Mouse (Mus musculus) MEL (cell line): ENCODE data around the gene Lrrk1.

ENCODE experiments used
- CHD2 ChIP-seq: IDR thresholded peaks from 2 replicates; pipeline ENCODE4 v1.6.1; 2011; ENCODE audit warnings: low read length, improper control_type of control experiment
- CTCF ChIP-seq, 3 experiments: IDR thresholded peaks in 2 of 3; conservative IDR thresholded peaks in 1 of 3; 2 replicates each; pipeline ENCODE4 v1.5.1; 2011 to 2012; ENCODE audit warnings: low read length in 3 of 3, low read depth in 2 of 3, mild to moderate bottlenecking in 2 of 3, improper control_type of control experiment in 1 of 3, inconsistent platforms in 1 of 3, mixed read lengths in 1 of 3, moderate library complexity in 1 of 3; ENCODE audit not compliant: control insufficient read depth in 1 of 3, insufficient read depth in 1 of 3, poor library complexity in 1 of 3, severe bottlenecking in 1 of 3
- MEF2A ChIP-seq: IDR thresholded peaks from 2 replicates; pipeline ENCODE4 v1.6.1; 2014; ENCODE audit warnings: low read depth, mild to moderate bottlenecking, inconsistent platforms, low read length, improper control_type of control experiment; ENCODE audit not compliant: poor library complexity, insufficient replicate concordance, severe bottlenecking; ENCODE audit errors: extremely low read depth
- NELFE ChIP-seq: IDR thresholded peaks from 2 replicates; pipeline ENCODE4 v1.6.1; 2011; ENCODE audit warnings: low read depth, low read length, improper control_type of control experiment
- NRF1 ChIP-seq: IDR thresholded peaks from 2 replicates; pipeline ENCODE4 v1.6.1; 2014; ENCODE audit warnings: low read depth, mild to moderate bottlenecking, inconsistent platforms, low read length, improper control_type of control experiment, moderate library complexity; ENCODE audit not compliant: poor library complexity, insufficient read depth, severe bottlenecking
- TCF12 ChIP-seq: IDR thresholded peaks from 2 replicates; pipeline ENCODE4 v1.6.1; 2014; ENCODE audit warnings: low read depth, mild to moderate bottlenecking, inconsistent platforms, low read length, improper control_type of control experiment, moderate library complexity
- USF2 ChIP-seq, 2 experiments: IDR thresholded peaks; 2 replicates each; pipeline ENCODE4 v1.6.1; 2011 to 2012; ENCODE audit warnings: improper control_type of control experiment in 2 of 2, low read length in 2 of 2, borderline replicate concordance in 1 of 2, inconsistent platforms in 1 of 2, low read depth in 1 of 2, mild to moderate bottlenecking in 1 of 2; ENCODE audit not compliant: insufficient read depth in 1 of 2

DNA sequence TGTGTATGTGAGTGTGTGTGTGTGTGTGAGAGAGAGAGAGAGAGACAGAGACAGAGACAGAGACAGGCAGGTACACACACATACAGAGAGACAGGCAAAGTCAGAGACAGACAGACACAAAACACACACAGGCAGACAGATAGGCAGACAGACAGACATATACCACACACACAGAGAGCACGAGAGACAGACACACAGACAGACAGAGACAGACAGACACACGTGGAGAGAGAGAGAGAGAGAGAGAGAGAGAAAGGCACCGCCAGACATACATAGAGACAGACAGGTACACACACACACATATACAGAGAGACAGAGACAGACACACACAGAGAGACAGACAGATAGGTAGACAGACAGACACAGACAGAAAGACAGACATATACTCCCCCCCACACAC, 138.7 kb downstream of the Lrrk1 start:
- TF ChIP-seq CTCF (IDR thresholded peaks at IDR 0.05 in 2 of 3, conservative IDR thresholded peaks at IDR 0.05 in 1 of 3; ENCODE audit: control insufficient read depth in 1 of 3, insufficient read depth in 1 of 3, low read depth in 2 of 3, low read length in 3 of 3, poor library complexity in 1 of 3, severe bottlenecking in 1 of 3) (no peak), NELFE (no peak), MEF2A (no peak), TCF12 (no peak), NRF1 (no peak), CHD2 (no peak), USF2 (IDR thresholded peaks at IDR 0.05; ENCODE audit: borderline replicate concordance in 1 of 2, insufficient read depth in 1 of 2, low read depth in 1 of 2, low read length in 2 of 2) (no peak)
